Mouse (Mus musculus) hindbrain, embryonic 16.5 days (tissue): ENCODE data around the gene Nup88. TPM values are rescaled to one million over a fixed set of nuclear protein-coding genes. Genes with fewer than 3 reads are reported as not detected.
A peak's percentile ranks its signal among the peaks of the same experiment; 100 is the strongest.

Experiments
- ATAC-seq: fragments of 200-750 bp; cut with Nextera tagmentation; 2 replicates; pipeline ENCODE4 v1.8.0; 2017; ENCODE audit warnings: moderate TSS enrichment, moderate library complexity
- H3K27ac ChIP-seq: fragments of 300-500 bp; sonication (generic); 2 replicates; pipeline ENCODE4 v1.5.1; 2014; ENCODE audit warnings: low read depth, mild to moderate bottlenecking, control low read depth, low read length, moderate library complexity
- H3K27me3 ChIP-seq: fragments of 300-500 bp; sonication (generic); replicated peaks from 2 replicates; pipeline ENCODE4 v1.6.1; 2014; ENCODE audit warnings: low read length; ENCODE audit not compliant: control insufficient read depth, insufficient read depth
- H3K36me3 ChIP-seq: fragments of 300-500 bp; sonication (generic); 2 replicates; pipeline ENCODE4 v1.6.1; 2014; ENCODE audit warnings: mild to moderate bottlenecking, low read length, moderate library complexity, mixed read lengths; ENCODE audit not compliant: control insufficient read depth, insufficient read depth
- H3K4me1 ChIP-seq: fragments of 300-500 bp; sonication (generic); 2 replicates; pipeline ENCODE4 v1.6.1; 2014; ENCODE audit warnings: low read depth, low read length; ENCODE audit not compliant: control insufficient read depth, insufficient read depth
- H3K4me2 ChIP-seq: fragments of 300-500 bp; sonication (generic); 2 replicates; pipeline ENCODE4 v1.6.1; 2014; ENCODE audit warnings: mild to moderate bottlenecking, low read length, control low read depth, moderate library complexity
- H3K4me3 ChIP-seq: fragments of 300-500 bp; sonication (generic); 2 replicates; pipeline ENCODE4 v1.5.1; 2014; ENCODE audit warnings: mild to moderate bottlenecking, low read length, control low read depth, moderate library complexity
- H3K9ac ChIP-seq: fragments of 300-500 bp; sonication (generic); 2 replicates; pipeline ENCODE4 v1.6.1; 2014; ENCODE audit warnings: low read depth, mild to moderate bottlenecking, control low read depth, low read length, moderate library complexity
- H3K9me3 ChIP-seq: fragments of 300-500 bp; sonication (generic); 2 replicates; pipeline ENCODE4 v1.6.1; 2014; ENCODE audit warnings: mild to moderate bottlenecking, low read length, moderate library complexity; ENCODE audit not compliant: control insufficient read depth
- WGBS: fragments of 180-500 bp; shearing (Covaris S2); extraction: QIAGEN DNeasy Blood & Tissue Kit; methylation state at CpG from one replicate; pipeline ENCODE4 v1.1.7; 2014; 5-methylcytosine and 5-hydroxymethylcytosine counted together
- polyA plus RNA-seq: library from polyadenylated mRNA; unstranded; fragments of >200 nt; fragmentation: Nextera tagmentation; extraction: Ambion mirVana; gene quantifications from 2 replicates; pipeline ENCODE4 v1.2.1, GENCODE M21; 2015

Gene Nup88
- polyA plus RNA-seq, 1 experiment from 2014 or later, result 108 TPM

DNA sequence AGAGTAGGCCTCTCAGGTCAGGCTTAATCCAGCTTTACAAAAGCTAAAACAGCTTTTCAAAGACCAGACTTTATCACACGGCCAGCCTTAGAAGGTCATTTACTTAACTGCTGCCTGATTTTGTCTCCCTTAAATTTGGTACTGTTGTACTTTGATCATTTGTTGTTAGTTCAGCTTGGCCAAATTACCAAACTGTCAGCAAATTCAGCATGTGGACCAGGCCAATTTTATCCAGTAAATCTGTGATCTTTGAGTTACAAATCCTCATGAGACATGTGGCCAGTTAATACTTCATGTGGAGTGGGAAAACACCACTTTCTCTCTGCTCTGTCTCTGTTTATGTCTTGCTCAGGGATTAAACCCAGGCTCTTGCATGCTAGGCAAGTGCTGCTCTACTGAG is 2.8 kb upstream of the Nup88 start:
- Histone ChIP-seq H3K9me3 (no peaks in the 10 kb centered on the region), H3K27ac (no peak overlapping the region), H3K27me3 (no peaks in the 10 kb centered on the region), H3K4me2 (no peak overlapping the region), H3K9ac (no peak overlapping the region), H3K4me3 (no peak overlapping the region), H3K36me3 (peaks cover 15% of the 10 kb centered on the region), H3K4me1 (peaks cover 15% of the 10 kb centered on the region)
- ATAC-seq, result no peak
- 76% methylated on average over 1 of the region's 1 CpGs for WGBS

DNA sequence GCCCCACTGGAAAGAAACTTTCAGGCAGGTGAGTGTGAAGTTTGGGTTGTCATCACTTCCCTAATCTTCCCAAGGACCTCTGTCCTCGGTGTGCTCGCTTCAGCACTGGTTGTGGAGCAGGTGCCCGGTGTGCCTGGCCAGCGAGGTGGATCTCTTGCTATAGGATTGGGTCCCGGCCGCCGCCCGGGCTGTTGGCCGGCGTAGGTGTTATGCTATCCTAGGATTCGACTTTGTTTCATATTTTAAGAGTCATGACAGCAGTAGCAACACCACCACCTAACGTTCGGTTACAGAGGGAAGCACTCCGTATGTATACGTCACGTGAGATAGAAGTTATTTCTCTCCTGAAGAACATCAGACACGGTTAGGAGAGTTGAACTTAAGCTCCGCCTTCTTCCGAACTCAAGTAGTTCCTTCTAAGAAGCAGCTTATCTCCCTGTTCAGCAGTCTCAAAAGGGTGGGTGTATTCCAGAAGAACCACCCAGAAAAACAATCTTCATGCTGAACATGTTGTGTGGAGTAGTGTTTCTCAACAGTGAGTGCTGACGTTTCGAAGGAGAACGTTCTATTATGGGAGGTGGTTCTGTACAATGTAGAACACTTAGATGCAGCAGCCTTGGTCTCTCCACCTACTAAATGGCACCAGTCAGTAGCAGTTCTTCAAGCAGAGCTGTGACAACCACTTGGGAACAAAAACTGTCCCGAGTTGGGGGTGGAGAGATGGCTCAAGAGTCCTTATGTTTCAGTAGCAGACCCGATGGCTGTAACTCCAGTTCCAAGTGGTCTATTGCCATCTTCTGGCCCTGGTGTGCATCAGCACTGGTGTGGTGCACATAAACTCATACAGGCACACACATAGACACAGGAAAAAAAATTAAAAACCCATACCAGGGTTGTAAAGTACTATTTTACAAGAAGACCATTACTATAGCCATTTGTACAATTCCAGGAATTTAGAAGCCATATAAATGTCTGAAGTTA is 1.1 kb upstream of the Nup88 start:
- peak overlapping the region; percentile 94 for H3K4me3 ChIP-seq
- H3K4me2 ChIP-seq, result peak overlapping the region; percentile 71
- no peaks in the 10 kb centered on the region for H3K27me3 ChIP-seq
- peak; percentile 21 for ATAC-seq
- no peaks in the 10 kb centered on the region for H3K9me3 ChIP-seq
- H3K36me3 ChIP-seq, result peaks cover 15% of the 10 kb centered on the region
- 18% methylated on average over 24 of the region's 24 CpGs for WGBS
- H3K4me1 ChIP-seq, result peaks cover 15% of the 10 kb centered on the region
- H3K9ac ChIP-seq, result peak overlapping the region; percentile 71
- peak overlapping the region; percentile 92 for H3K27ac ChIP-seq

DNA sequence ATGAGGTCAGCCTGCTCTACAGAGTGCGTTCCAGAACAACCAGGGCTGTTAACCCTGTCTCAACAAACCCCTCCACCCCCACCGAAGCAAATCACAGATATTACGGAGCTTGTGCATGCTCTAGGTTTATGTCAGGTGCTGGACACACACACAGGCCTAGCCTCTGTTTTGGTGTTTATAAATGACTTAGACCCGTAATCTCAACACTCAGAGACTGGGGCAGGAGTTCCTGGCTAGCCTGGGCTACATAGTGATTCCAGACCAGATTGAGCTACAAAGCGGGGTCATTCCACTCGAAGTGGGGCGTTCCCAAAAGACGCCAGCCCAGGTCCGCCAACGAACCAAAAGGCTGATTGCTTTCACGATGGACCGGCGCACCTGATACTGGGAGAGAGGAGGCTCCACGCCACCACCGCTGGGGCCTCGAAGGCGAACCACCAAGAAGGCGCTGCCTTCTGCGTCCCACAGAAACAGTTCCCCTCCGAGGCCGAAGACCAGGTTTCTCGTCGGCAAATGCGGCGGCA is 440 bp downstream of the Nup88 start:
- H3K4me3 ChIP-seq, result peak overlapping the region; percentile 94
- H3K4me1 ChIP-seq, result peaks cover 15% of the 10 kb centered on the region
- 1% methylated on average over 25 of the region's 25 CpGs for WGBS
- peak overlapping the region; percentile 88 for H3K4me2 ChIP-seq
- no peaks in the 10 kb centered on the region for H3K27me3 ChIP-seq
- H3K27ac ChIP-seq, result peak overlapping the region; percentile 92
- H3K9ac ChIP-seq, result peak overlapping the region; percentile 93
- peaks cover 23% of the 10 kb centered on the region for H3K36me3 ChIP-seq
- ATAC-seq, result peak; percentile 19
- no peaks in the 10 kb centered on the region for H3K9me3 ChIP-seq

DNA sequence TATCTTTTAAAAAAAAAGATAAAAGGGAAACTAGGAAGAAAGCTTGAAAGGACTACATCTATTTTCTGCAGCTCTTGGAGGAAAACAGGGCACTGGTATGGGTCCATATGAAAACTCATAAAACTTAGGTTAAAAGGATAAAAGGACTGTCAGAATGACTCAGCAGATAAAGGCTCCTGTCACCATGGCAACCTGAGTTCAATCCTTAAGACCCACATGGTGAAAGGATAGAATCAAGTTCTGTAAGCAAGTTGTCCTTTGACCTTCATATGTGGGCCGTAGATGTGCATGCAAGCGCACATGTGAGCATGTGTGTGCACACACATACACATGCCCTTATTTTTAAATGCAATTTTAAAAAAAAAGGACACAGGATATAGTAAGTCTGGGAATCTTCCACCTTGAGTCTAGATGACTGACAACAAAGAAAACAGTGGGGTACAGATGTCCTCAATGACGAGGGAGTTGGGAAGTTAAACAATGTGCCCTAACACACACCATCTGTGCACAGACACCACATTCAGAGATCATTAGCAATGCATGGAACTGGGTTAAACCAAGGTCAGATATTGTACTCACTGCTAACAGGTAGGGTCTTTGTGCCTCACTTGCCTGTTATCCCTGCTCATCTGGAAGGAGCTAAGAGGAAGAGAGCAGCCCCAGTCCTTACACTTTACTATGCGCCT is 5.4 kb downstream of the Nup88 start:
- peaks cover 34% of the 10 kb centered on the region for H3K36me3 ChIP-seq
- ATAC-seq, result no peak
- WGBS, result 75% methylated on average over 4 of the region's 4 CpGs

GRCm38 (mm10) chr11:70960786-70961554 is 8.8 kb downstream of the Nup88 start:
- no peak overlapping the region for H3K9ac ChIP-seq
- ATAC-seq, result no peak
- H3K36me3 ChIP-seq, result peaks cover 43% of the 10 kb centered on the region
- WGBS, result 92% methylated on average over 5 of the region's 5 CpGs
- no peaks in the 10 kb centered on the region for H3K9me3 ChIP-seq
- no peak overlapping the region for H3K4me2 ChIP-seq
- no peaks in the 10 kb centered on the region for H3K27me3 ChIP-seq
- H3K4me3 ChIP-seq, result no peak overlapping the region
- H3K27ac ChIP-seq, result no peak overlapping the region
- H3K4me1 ChIP-seq, result no peaks in the 10 kb centered on the region

More for the DNA sequence above, 5.4 kb downstream of the Nup88 start:
- Histone ChIP-seq H3K9me3 (no peaks in the 10 kb centered on the region), H3K4me3 (no peak overlapping the region), H3K4me1 (peaks cover 11% of the 10 kb centered on the region), H3K9ac (no peak overlapping the region), H3K4me2 (no peak overlapping the region), H3K27me3 (no peaks in the 10 kb centered on the region), H3K27ac (no peak overlapping the region)

GRCm38 (mm10) chr11:70954711-70955110 is 15.1 kb downstream of the Nup88 start:
- no peak overlapping the region for H3K27ac ChIP-seq
- no peaks in the 10 kb centered on the region for H3K4me1 ChIP-seq
- peaks cover 51% of the 10 kb centered on the region for H3K36me3 ChIP-seq
- H3K9me3 ChIP-seq, result no peaks in the 10 kb centered on the region
- no peak for ATAC-seq
- no peak overlapping the region for H3K4me3 ChIP-seq
- H3K27me3 ChIP-seq, result no peaks in the 10 kb centered on the region
- H3K4me2 ChIP-seq, result no peak overlapping the region
- 92% methylated on average over 4 of the region's 4 CpGs for WGBS
- H3K9ac ChIP-seq, result no peak overlapping the region

DNA sequence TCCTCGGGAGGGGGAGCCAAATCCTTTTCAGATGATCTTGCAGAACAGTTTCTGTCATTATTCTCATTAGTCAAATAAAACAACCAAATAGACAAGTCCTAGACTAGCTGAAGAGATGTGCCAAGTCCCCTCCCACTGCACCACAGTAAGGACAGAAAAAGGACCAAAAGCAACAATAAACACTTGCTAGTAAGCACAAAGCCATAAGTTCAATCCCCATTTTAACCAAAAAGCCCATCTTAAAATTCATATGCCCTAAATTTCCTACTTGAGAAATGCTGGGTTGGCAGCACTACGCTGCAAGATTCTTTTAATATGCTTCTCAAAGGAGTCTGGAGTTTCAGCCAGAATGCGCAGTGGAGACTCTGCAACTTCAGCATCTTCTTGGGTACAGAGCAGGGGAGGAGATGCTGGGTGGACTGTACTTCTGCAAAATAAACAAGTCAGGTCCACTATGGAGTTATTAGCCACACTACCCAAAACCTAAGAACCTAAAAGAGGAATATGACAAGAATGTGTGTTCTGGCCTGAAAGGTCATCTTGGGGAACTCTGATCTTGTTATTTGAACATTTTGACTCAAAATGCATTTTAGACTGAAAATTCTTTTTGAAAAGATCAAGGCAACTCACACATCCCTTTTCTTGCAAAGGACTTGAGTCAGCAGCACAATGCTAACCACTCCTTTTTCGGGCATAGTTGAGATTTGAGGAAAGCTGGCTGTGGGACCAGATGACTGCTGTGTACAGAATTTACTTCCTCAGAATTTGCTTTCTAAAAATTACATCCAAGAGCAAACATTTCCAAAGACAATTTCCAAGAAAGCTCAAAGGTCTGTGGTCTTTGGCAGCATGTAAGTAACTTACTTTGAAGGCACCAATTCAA is 24.6 kb downstream of the Nup88 start:
- ATAC-seq, result no peak
- WGBS, result 90% methylated on average over 4 of the region's 4 CpGs
- Histone ChIP-seq H3K4me2 (no peak overlapping the region), H3K4me3 (no peak overlapping the region), H3K27ac (no peak overlapping the region), H3K4me1 (no peaks in the 10 kb centered on the region), H3K9me3 (no peaks in the 10 kb centered on the region), H3K27me3 (no peaks in the 10 kb centered on the region), H3K36me3 (peaks cover 53% of the 10 kb centered on the region), H3K9ac (no peak overlapping the region)

- Histone ChIP-seq H3K36me3 (peaks cover 48% of the 10 kb centered on the region), H3K4me1 (no peaks in the 10 kb centered on the region), H3K4me2 (no peak overlapping the region), H3K9me3 (no peaks in the 10 kb centered on the region), H3K27me3 (no peaks in the 10 kb centered on the region), H3K9ac (no peak overlapping the region), H3K27ac (no peak overlapping the region), H3K4me3 (no peak overlapping the region)
- no peak for ATAC-seq
- WGBS, result 93% methylated on average over 7 of the region's 7 CpGs
Measured at GRCm38 (mm10) chr11:70943651-70944050, 26.1 kb downstream of the Nup88 start.
